Mouse (Mus musculus): ENCODE results near the gene Dhcr7. TPM values are rescaled to one million over a fixed set of nuclear protein-coding genes. Genes with fewer than 3 reads are reported as not detected.

Dhcr7 gene
- polyA plus RNA-seq, 2 experiments, result 57.0 to 58.8 TPM

DNA sequence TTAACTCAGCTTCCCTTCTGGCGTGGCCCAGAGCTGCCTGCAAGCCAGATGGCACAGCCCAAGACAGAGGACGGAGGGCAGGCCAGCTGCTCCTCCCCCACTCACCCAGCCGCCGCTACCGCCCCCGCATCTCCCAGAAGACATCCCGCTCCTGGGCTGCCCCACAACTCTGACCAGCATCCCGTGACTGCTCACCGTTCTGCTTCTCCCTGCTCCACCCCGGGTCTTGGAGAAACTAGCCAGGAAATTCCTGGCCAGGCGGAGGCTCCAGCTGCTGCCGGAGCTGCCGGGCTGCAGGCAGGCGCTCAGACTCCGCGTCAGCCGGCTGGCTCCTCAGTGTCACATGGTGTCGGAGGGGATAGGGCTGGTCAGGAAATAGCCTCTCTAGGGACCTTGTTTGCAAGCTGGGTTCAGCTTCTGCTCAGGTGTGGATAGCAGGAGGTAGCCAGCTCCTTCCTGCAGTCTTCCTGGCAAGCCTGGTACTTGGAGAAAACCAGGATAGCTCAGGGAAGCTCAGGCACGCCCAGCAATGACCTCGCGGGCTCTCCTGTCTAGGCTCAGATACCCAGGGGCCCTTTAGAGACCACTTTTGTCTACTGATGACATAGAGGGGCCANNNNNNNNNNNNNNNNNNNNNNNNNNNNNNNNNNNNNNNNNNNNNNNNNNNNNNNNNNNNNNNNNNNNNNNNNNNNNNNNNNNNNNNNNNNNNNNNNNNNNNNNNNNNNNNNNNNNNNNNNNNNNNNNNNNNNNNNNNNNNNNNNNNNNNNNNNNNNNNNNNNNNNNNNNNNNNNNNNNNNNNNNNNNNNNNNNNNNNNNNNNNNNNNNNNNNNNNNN, 38.7 kb upstream of the Dhcr7 start, which contains the start of gene Mrgpre:
Gene Mrgpre (minus strand): TSS at position 505 of the 834 bp plus-strand sequence.
- WGBS (ENCODE audit: insufficient replicate concordance), result 11% methylated on average over 20 of the region's 21 CpGs
- TF ChIP-seq EP300 (IDR thresholded peaks at IDR 0.05; ENCODE audit: low read depth) (no peak), CTCF (IDR thresholded peaks at IDR 0.05; ENCODE audit: low read depth) (no peak)
- Histone ChIP-seq H3K9ac (replicated peaks) (no peak within 1 kb of the TSS), H3K27ac (no peak within 1 kb of the TSS), H3K36me3 (replicated peaks; ENCODE audit: control insufficient read depth, insufficient read depth, low read depth) (no peaks in the 10 kb centered on the region), H3K9me3 (ENCODE audit: control insufficient read depth, low read length) (no peaks in the 10 kb centered on the region), H3K27me3 (ENCODE audit: control insufficient read depth, insufficient read depth, low read length) (no peaks in the 10 kb centered on the region), H3K4me2 (ENCODE audit: low read depth) (peak within 1 kb of the TSS; percentile 49), H3K4me1 (replicated peaks; ENCODE audit: control insufficient read depth in 2 of 2, insufficient read depth in 2 of 2, low read length in 1 of 2) (0 out of 4 replicates have a peak, but pooled peaks cover 0 to 6% of the 10 kb centered on the region in 2 experiments), H3K4me3 (ENCODE audit: insufficient read depth in 1 of 2, low read depth in 2 of 2, low read length in 2 of 2) (peak within 1 kb of the TSS; percentile 2 to 7; a peak in 2 of 4 replicates)
- DNase-seq (ENCODE audit: low read depth in 3 of 3, low spot score in 3 of 3), result no peak
- ATAC-seq (ENCODE audit: insufficient read depth), result peak; percentile 29; the same call in 1 of the 2 replicates

DNA sequence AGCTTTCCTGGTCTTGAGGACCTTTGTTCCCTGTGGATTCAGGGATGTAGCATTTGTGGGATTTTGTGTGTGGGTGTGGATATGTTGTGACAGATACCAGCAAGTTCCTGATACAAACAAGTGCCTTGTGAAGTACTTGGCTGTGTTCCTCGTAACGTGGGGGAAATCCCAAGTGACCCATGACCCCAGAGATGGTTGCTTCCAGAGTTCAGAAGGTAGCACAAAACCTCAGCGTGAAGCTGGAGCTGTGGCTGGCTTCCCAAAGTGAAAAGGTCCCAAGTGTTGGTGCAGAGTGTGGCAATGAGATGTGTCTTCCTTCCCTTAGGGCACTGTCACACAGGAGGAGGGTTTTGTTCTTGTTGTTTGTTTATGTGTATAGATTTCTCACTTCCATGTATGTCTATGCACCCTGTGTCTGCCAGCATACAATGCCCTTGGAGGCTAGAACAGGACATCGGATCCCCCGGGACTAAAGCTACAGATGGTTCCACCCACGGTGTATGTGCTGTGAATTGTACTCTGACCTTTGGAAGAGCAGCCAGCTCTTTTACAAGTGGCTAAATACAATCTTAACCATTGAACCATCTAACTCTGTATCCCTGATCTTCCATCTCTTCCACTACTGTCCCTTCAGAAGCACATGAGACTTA, 30.5 kb upstream of the Dhcr7 start:
- peak; percentile 50; the same call in 1 of the 2 replicates for ATAC-seq (ENCODE audit: insufficient read depth)
- no peaks in the 10 kb centered on the region for H3K27me3 ChIP-seq (ENCODE audit: control insufficient read depth, insufficient read depth, low read length)
- no peaks in the 10 kb centered on the region for H3K9me3 ChIP-seq (ENCODE audit: control insufficient read depth, low read length)
- 54% methylated on average over 6 of the region's 6 CpGs for WGBS (ENCODE audit: insufficient replicate concordance)
- H3K4me2 ChIP-seq (ENCODE audit: low read depth), result no peak overlapping the region
- TF ChIP-seq EP300 (IDR thresholded peaks at IDR 0.05; ENCODE audit: low read depth) (no peak), CTCF (IDR thresholded peaks at IDR 0.05; ENCODE audit: low read depth) (no peak)
- no peak overlapping the region for H3K9ac ChIP-seq (replicated peaks)
- DNase-seq (ENCODE audit: low read depth in 3 of 3, low spot score in 3 of 3), result no peak
- no peaks in the 10 kb centered on the region for H3K4me1 ChIP-seq (replicated peaks; ENCODE audit: control insufficient read depth in 2 of 2, insufficient read depth in 2 of 2, low read length in 1 of 2)
- H3K27ac ChIP-seq, result no peak overlapping the region
- H3K4me3 ChIP-seq (ENCODE audit: insufficient read depth in 1 of 2, low read depth in 2 of 2, low read length in 2 of 2), result no peak overlapping the region
- H3K36me3 ChIP-seq (replicated peaks; ENCODE audit: control insufficient read depth, insufficient read depth, low read depth), result no peaks in the 10 kb centered on the region; the same call in 1 of the 2 replicates

DNA sequence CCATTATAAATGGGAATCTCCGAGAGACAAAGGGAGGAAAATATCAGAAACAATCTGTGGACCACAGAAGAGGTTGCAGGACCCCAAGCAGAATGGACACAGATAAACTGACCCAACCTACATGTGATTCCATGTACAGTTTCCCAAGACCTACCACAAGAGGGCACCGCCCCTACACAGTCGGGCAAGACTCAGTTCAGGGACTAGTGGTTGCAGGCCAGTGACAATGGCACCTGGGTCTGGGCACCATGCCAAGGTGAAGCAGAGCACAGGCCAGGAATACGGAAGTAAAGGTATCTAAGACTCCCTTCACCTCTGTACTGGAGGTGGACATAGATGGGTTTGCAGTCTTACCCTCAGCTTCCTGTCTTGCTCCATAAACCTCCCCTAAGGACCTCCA, 29.8 kb upstream of the Dhcr7 start:
- no peak overlapping the region for H3K9ac ChIP-seq (replicated peaks)
- H3K9me3 ChIP-seq (ENCODE audit: control insufficient read depth, low read length), result no peaks in the 10 kb centered on the region
- no peak overlapping the region for H3K27ac ChIP-seq
- no peaks in the 10 kb centered on the region for H3K4me1 ChIP-seq (replicated peaks; ENCODE audit: control insufficient read depth in 2 of 2, insufficient read depth in 2 of 2, low read length in 1 of 2)
- WGBS (ENCODE audit: insufficient replicate concordance), result 37% methylated on average over 4 of the region's 4 CpGs
- DNase-seq (ENCODE audit: low read depth in 3 of 3, low spot score in 3 of 3), result no peak
- H3K4me3 ChIP-seq (ENCODE audit: insufficient read depth in 1 of 2, low read depth in 2 of 2, low read length in 2 of 2), result no peak overlapping the region
- H3K4me2 ChIP-seq (ENCODE audit: low read depth), result no peak overlapping the region
- H3K36me3 ChIP-seq (replicated peaks; ENCODE audit: control insufficient read depth, insufficient read depth, low read depth), result peaks cover 2% of the 10 kb centered on the region
- peak; percentile 77 for TF ChIP-seq CTCF (IDR thresholded peaks at IDR 0.05; ENCODE audit: low read depth)
- no peak for TF ChIP-seq EP300 (IDR thresholded peaks at IDR 0.05; ENCODE audit: low read depth)
- no peaks in the 10 kb centered on the region for H3K27me3 ChIP-seq (ENCODE audit: control insufficient read depth, insufficient read depth, low read length)
- peak; percentile 30; the same call in 1 of the 2 replicates for ATAC-seq (ENCODE audit: insufficient read depth)

DNA sequence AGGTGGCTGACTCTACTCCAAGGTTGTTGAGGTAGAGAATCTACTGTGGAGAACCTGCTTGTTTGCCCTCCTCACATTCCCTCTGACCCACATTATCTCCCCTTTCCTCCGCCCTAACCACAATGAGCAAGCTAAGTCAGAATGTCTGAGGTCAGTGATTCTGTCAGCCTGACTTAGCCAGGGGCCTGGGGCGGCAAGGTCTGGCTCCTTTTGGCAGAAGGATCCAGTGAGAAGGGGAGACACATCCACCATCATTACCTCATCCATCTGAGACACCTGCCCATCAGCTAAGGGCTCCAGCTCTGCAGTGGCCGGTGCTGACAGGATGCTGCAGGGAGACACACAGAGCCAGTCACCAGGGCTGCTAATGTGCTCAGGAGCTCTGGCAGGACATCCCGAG, 24.2 kb upstream of the Dhcr7 start:
- Histone ChIP-seq H3K9me3 (ENCODE audit: control insufficient read depth, low read length) (no peaks in the 10 kb centered on the region), H3K27ac (no peak overlapping the region), H3K27me3 (ENCODE audit: control insufficient read depth, insufficient read depth, low read length) (no peaks in the 10 kb centered on the region), H3K4me1 (replicated peaks; ENCODE audit: control insufficient read depth in 2 of 2, insufficient read depth in 2 of 2, low read length in 1 of 2) (no peaks in the 10 kb centered on the region), H3K4me3 (ENCODE audit: insufficient read depth in 1 of 2, low read depth in 2 of 2, low read length in 2 of 2) (no peak overlapping the region), H3K9ac (replicated peaks) (no peak overlapping the region), H3K36me3 (replicated peaks; ENCODE audit: control insufficient read depth, insufficient read depth, low read depth) (peaks cover 2% of the 10 kb centered on the region), H3K4me2 (ENCODE audit: low read depth) (no peak overlapping the region)
- no peak for ATAC-seq (ENCODE audit: insufficient read depth)
- 56% methylated on average over 4 of the region's 4 CpGs for WGBS (ENCODE audit: insufficient replicate concordance)
- TF ChIP-seq EP300 (IDR thresholded peaks at IDR 0.05; ENCODE audit: low read depth), result no peak
- no peak for TF ChIP-seq CTCF (IDR thresholded peaks at IDR 0.05; ENCODE audit: low read depth)
- no peak for DNase-seq (ENCODE audit: low read depth in 3 of 3, low spot score in 3 of 3)

DNA sequence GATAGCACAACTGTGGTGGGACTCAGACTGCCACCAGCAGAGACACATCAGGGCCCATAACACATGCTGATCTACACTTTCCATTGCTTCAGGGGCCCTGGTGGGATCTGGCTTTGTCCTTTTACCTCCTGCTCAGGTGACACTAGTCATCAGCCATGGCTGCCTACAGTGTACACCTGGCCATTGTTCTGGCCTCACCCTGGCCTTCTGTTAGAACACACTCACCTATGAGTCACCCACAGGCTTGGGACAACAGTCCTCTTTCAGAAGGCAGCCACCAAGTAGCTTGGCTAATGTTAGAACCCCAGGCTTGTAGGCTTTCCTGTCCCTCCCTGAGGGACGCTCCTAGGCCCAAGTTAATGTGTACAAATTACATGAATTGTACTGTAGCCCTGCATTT, 22.2 kb upstream of the Dhcr7 start:
- H3K4me2 ChIP-seq (ENCODE audit: low read depth), result no peak overlapping the region
- H3K9me3 ChIP-seq (ENCODE audit: control insufficient read depth, low read length), result no peaks in the 10 kb centered on the region
- WGBS (ENCODE audit: insufficient replicate concordance), result 79% methylated on average over 1 of the region's 1 CpGs
- no peak overlapping the region for H3K4me3 ChIP-seq (ENCODE audit: insufficient read depth in 1 of 2, low read depth in 2 of 2, low read length in 2 of 2)
- ATAC-seq (ENCODE audit: insufficient read depth) (no peak), DNase-seq (ENCODE audit: low read depth in 3 of 3, low spot score in 3 of 3) (no peak)
- H3K36me3 ChIP-seq (replicated peaks; ENCODE audit: control insufficient read depth, insufficient read depth, low read depth), result peaks cover 2% of the 10 kb centered on the region
- H3K27me3 ChIP-seq (ENCODE audit: control insufficient read depth, insufficient read depth, low read length), result no peaks in the 10 kb centered on the region
- no peak overlapping the region for H3K9ac ChIP-seq (replicated peaks)
- H3K4me1 ChIP-seq (replicated peaks; ENCODE audit: control insufficient read depth in 2 of 2, insufficient read depth in 2 of 2, low read length in 1 of 2), result no peaks in the 10 kb centered on the region
- TF ChIP-seq EP300 (IDR thresholded peaks at IDR 0.05; ENCODE audit: low read depth) (no peak), CTCF (IDR thresholded peaks at IDR 0.05; ENCODE audit: low read depth) (no peak)
- H3K27ac ChIP-seq, result no peak overlapping the region

All from liver, embryonic 14.5 days (tissue).